Mouse (Mus musculus): ENCODE data around the gene Vat1l.

GRCm38 (mm10) chr8:114363167-114363566 is 157.8 kb downstream of the Vat1l start:
- TF ChIP-seq CTCF (conservative IDR thresholded peaks at IDR 0.05; ENCODE audit: low read length): peak; percentile 66
- no peak for TF ChIP-seq NANOG (IDR thresholded peaks at IDR 0.05; ENCODE audit: borderline replicate concordance, low read length)
- no peak for TF ChIP-seq POU5F1 (IDR thresholded peaks at IDR 0.05; ENCODE audit: borderline replicate concordance, low read length)
